Mouse (Mus musculus): Measurements from ENCODE around the gene St14. TPM values are rescaled to one million over a fixed set of nuclear protein-coding genes. Genes with fewer than 3 reads are reported as not detected.

Gene St14
- polyA plus RNA-seq, 1 experiment from 2014 or later = 3.6 TPM

- 30% methylated on average over 11 of the region's 11 CpGs for WGBS
- H3K36me3 ChIP-seq (ENCODE audit: control insufficient read depth, insufficient read depth) = no peaks in the 10 kb centered on the region
- ATAC-seq (replicated peaks; ENCODE audit: extremely low read depth, insufficient read depth, low FRiP score) = peak; percentile 82
Measured at GRCm38 (mm10) chr9:31118520-31119298, 12.9 kb downstream of the St14 start.

GRCm38 (mm10) chr9:31117488-31117887 is 14.2 kb downstream of the St14 start:
- no peaks in the 10 kb centered on the region for H3K27me3 ChIP-seq (ENCODE audit: control insufficient read depth, insufficient read depth, low read length)
- H3K4me1 ChIP-seq (ENCODE audit: control insufficient read depth, insufficient read depth, low read length) = peaks cover 24% of the 10 kb centered on the region
- ATAC-seq (replicated peaks; ENCODE audit: extremely low read depth, insufficient read depth, low FRiP score) = no peak
- no peak overlapping the region for H3K4me3 ChIP-seq (ENCODE audit: low read length)
- no peaks in the 10 kb centered on the region for H3K9me3 ChIP-seq (replicated peaks; ENCODE audit: control insufficient read depth, low read length)
- WGBS = 86% methylated on average over 6 of the region's 6 CpGs
- no peak overlapping the region for H3K4me2 ChIP-seq (ENCODE audit: low read depth, low read length)
- no peaks in the 10 kb centered on the region for H3K36me3 ChIP-seq (ENCODE audit: control insufficient read depth, insufficient read depth)
- no peak overlapping the region for H3K27ac ChIP-seq (ENCODE audit: low read length)
- H3K9ac ChIP-seq (ENCODE audit: low read length) = no peak overlapping the region

More at GRCm38 (mm10) chr9:31118520-31119298, 12.9 kb downstream of the St14 start:
- Histone ChIP-seq H3K4me2 (ENCODE audit: low read depth, low read length) (no peak overlapping the region), H3K4me1 (ENCODE audit: control insufficient read depth, insufficient read depth, low read length) (peaks cover 24% of the 10 kb centered on the region), H3K9me3 (replicated peaks; ENCODE audit: control insufficient read depth, low read length) (no peaks in the 10 kb centered on the region), H3K27me3 (ENCODE audit: control insufficient read depth, insufficient read depth, low read length) (no peaks in the 10 kb centered on the region), H3K27ac (ENCODE audit: low read length) (no peak overlapping the region), H3K4me3 (ENCODE audit: low read length) (no peak overlapping the region), H3K9ac (ENCODE audit: low read length) (no peak overlapping the region)

- no peak overlapping the region for H3K4me2 ChIP-seq (ENCODE audit: low read depth, low read length)
- ATAC-seq (replicated peaks; ENCODE audit: extremely low read depth, insufficient read depth, low FRiP score) = no peak
- no peaks in the 10 kb centered on the region for H3K9me3 ChIP-seq (replicated peaks; ENCODE audit: control insufficient read depth, low read length)
- peaks cover 24% of the 10 kb centered on the region for H3K4me1 ChIP-seq (ENCODE audit: control insufficient read depth, insufficient read depth, low read length)
- no peaks in the 10 kb centered on the region for H3K36me3 ChIP-seq (ENCODE audit: control insufficient read depth, insufficient read depth)
- 87% methylated on average over 11 of the region's 11 CpGs for WGBS
- H3K9ac ChIP-seq (ENCODE audit: low read length) = no peak overlapping the region
- H3K27ac ChIP-seq (ENCODE audit: low read length) = no peak overlapping the region
- H3K27me3 ChIP-seq (ENCODE audit: control insufficient read depth, insufficient read depth, low read length) = no peaks in the 10 kb centered on the region
- no peak overlapping the region for H3K4me3 ChIP-seq (ENCODE audit: low read length)
Measured at GRCm38 (mm10) chr9:31117088-31117487, 14.6 kb downstream of the St14 start.

- Histone ChIP-seq H3K27me3 (ENCODE audit: control insufficient read depth, insufficient read depth, low read length) (no peaks in the 10 kb centered on the region), H3K4me3 (ENCODE audit: low read length) (no peak overlapping the region), H3K9me3 (replicated peaks; ENCODE audit: control insufficient read depth, low read length) (no peaks in the 10 kb centered on the region), H3K36me3 (ENCODE audit: control insufficient read depth, insufficient read depth) (no peaks in the 10 kb centered on the region), H3K4me1 (ENCODE audit: control insufficient read depth, insufficient read depth, low read length) (peaks cover 22% of the 10 kb centered on the region), H3K27ac (ENCODE audit: low read length) (no peak overlapping the region), H3K9ac (ENCODE audit: low read length) (no peak overlapping the region), H3K4me2 (ENCODE audit: low read depth, low read length) (no peak overlapping the region)
- no peak for ATAC-seq (replicated peaks; ENCODE audit: extremely low read depth, insufficient read depth, low FRiP score)
Measured at GRCm38 (mm10) chr9:31115586-31115985, 16.1 kb downstream of the St14 start.

- no peaks in the 10 kb centered on the region for H3K9me3 ChIP-seq (replicated peaks; ENCODE audit: control insufficient read depth, low read length)
- ATAC-seq (replicated peaks; ENCODE audit: extremely low read depth, insufficient read depth, low FRiP score) = no peak
- H3K36me3 ChIP-seq (ENCODE audit: control insufficient read depth, insufficient read depth) = no peaks in the 10 kb centered on the region
- H3K27ac ChIP-seq (ENCODE audit: low read length) = no peak overlapping the region
- H3K9ac ChIP-seq (ENCODE audit: low read length) = no peak overlapping the region
- no peak overlapping the region for H3K4me3 ChIP-seq (ENCODE audit: low read length)
- H3K4me2 ChIP-seq (ENCODE audit: low read depth, low read length) = no peak overlapping the region
- no peaks in the 10 kb centered on the region for H3K27me3 ChIP-seq (ENCODE audit: control insufficient read depth, insufficient read depth, low read length)
- 88% methylated on average over 8 of the region's 8 CpGs for WGBS
- no peaks in the 10 kb centered on the region for H3K4me1 ChIP-seq (ENCODE audit: control insufficient read depth, insufficient read depth, low read length)
Measured at GRCm38 (mm10) chr9:31108464-31108863, 23.2 kb downstream of the St14 start.

GRCm38 (mm10) chr9:31098118-31098517 is 33.5 kb downstream of the St14 start:
- no peak for ATAC-seq (replicated peaks; ENCODE audit: extremely low read depth, insufficient read depth, low FRiP score)
- no peak overlapping the region for H3K4me2 ChIP-seq (ENCODE audit: low read depth, low read length)
- H3K9ac ChIP-seq (ENCODE audit: low read length) = no peak overlapping the region
- no peak overlapping the region for H3K27ac ChIP-seq (ENCODE audit: low read length)
- peaks cover 3% of the 10 kb centered on the region; the same call in 1 of the 2 replicates for H3K9me3 ChIP-seq (replicated peaks; ENCODE audit: control insufficient read depth, low read length)
- H3K4me1 ChIP-seq (ENCODE audit: control insufficient read depth, insufficient read depth, low read length) = peaks cover 13% of the 10 kb centered on the region
- no peaks in the 10 kb centered on the region for H3K36me3 ChIP-seq (ENCODE audit: control insufficient read depth, insufficient read depth)
- no peaks in the 10 kb centered on the region for H3K27me3 ChIP-seq (ENCODE audit: control insufficient read depth, insufficient read depth, low read length)
- H3K4me3 ChIP-seq (ENCODE audit: low read length) = no peak overlapping the region
- 69% methylated on average over 6 of the region's 6 CpGs for WGBS

GRCm38 (mm10) chr9:31097088-31098082 is 34.3 kb downstream of the St14 start:
- Histone ChIP-seq H3K4me2 (ENCODE audit: low read depth, low read length) (peak overlapping the region; percentile 23; the same call in 1 of the 2 replicates), H3K4me1 (ENCODE audit: control insufficient read depth, insufficient read depth, low read length) (peaks cover 13% of the 10 kb centered on the region), H3K36me3 (ENCODE audit: control insufficient read depth, insufficient read depth) (no peaks in the 10 kb centered on the region), H3K9me3 (replicated peaks; ENCODE audit: control insufficient read depth, low read length) (peaks cover 3% of the 10 kb centered on the region; the same call in 1 of the 2 replicates), H3K4me3 (ENCODE audit: low read length) (no peak overlapping the region), H3K9ac (ENCODE audit: low read length) (0 out of 2 replicates have a peak overlapping the region, but pooled peaks have one; percentile 4), H3K27me3 (ENCODE audit: control insufficient read depth, insufficient read depth, low read length) (no peaks in the 10 kb centered on the region), H3K27ac (ENCODE audit: low read length) (no peak overlapping the region)
- WGBS = 48% methylated on average over 20 of the region's 20 CpGs
- no peak; the same call in 1 of the 2 replicates for ATAC-seq (replicated peaks; ENCODE audit: extremely low read depth, insufficient read depth, low FRiP score)

- H3K27me3 ChIP-seq (ENCODE audit: control insufficient read depth, insufficient read depth, low read length) = no peaks in the 10 kb centered on the region
- no peak overlapping the region for H3K4me2 ChIP-seq (ENCODE audit: low read depth, low read length)
- no peak for ATAC-seq (replicated peaks; ENCODE audit: extremely low read depth, insufficient read depth, low FRiP score)
- WGBS = 94% methylated on average over 10 of the region's 10 CpGs
- no peak overlapping the region for H3K9ac ChIP-seq (ENCODE audit: low read length)
- H3K9me3 ChIP-seq (replicated peaks; ENCODE audit: control insufficient read depth, low read length) = no peaks in the 10 kb centered on the region
- H3K4me3 ChIP-seq (ENCODE audit: low read length) = no peak overlapping the region
- H3K36me3 ChIP-seq (ENCODE audit: control insufficient read depth, insufficient read depth) = no peaks in the 10 kb centered on the region
- no peak overlapping the region for H3K27ac ChIP-seq (ENCODE audit: low read length)
- H3K4me1 ChIP-seq (ENCODE audit: control insufficient read depth, insufficient read depth, low read length) = peaks cover 13% of the 10 kb centered on the region
Measured at GRCm38 (mm10) chr9:31092833-31093195, 38.8 kb downstream of the St14 start.

Data from heart, embryonic 16.5 days (tissue).